Mouse (Mus musculus) kidney, adult 11 months (tissue): ENCODE results near the gene Kif19a.

Source experiments
- DNase-seq: peaks from one replicate; pipeline ENCODE4 v3.0.0; 2022

Kif19a gene

GRCm38 (mm10) chr11:114764820-114765818 is at the start of gene Kif19a:
Kif19a (plus strand) TSS chr11:114765388.
- peak; percentile 19 for DNase-seq

GRCm38 (mm10) chr11:114715531-114715930 is 49.7 kb upstream of the Kif19a start:
- DNase-seq = no peak

- DNase-seq = no peak
Observed at GRCm38 (mm10) chr11:114720535-114720934, 44.7 kb upstream of the Kif19a start.

GRCm38 (mm10) chr11:114722438-114722837 is 42.8 kb upstream of the Kif19a start:
- DNase-seq = no peak

GRCm38 (mm10) chr11:114723030-114723429 is 42.2 kb upstream of the Kif19a start:
- DNase-seq = no peak

DNA sequence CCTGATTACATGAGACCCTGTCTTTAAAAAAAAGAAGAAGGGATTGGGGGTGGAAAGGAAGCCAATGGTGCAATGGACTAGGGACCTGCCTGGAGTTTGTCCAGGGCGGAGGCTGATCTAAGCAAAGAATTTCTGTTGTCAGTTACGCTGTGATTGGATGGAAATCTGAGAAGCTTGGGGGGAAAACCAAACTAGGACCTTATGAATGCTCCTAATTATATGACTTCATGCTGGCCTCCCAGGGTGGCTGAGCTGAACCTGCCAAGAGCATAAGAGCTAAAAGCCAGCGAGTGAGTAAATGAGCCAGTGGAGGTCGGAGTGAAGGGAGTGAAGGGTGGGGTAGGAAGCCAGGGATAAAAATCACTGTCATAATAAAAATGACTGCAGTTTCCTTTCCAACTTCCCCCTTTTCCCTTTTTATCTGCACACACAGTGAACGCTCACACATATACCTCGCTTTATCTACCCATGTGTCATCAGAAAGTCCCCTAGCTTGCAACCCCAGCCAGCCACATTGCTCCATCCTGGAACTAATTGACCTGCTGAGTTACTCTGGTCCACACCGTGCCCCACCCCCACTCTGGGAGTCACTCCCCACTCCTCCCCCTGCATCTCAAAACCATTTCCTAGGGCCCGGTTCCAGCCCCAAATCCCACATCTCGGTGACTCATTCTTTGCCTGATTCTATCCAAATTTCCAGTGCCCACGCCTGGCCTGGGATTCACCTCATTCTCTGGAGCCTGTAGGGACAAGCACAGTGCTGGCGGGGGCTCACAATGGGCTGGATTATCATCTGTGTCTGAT is 40.2 kb upstream of the Kif19a start:
- DNase-seq = no peak

GRCm38 (mm10) chr11:114726965-114727825 is 38.0 kb upstream of the Kif19a start, which contains the start of gene Dnaic2:
Dnaic2 (plus strand) TSS chr11:114727408.
- peak; percentile 59 for DNase-seq

GRCm38 (mm10) chr11:114727826-114728186 is 37.4 kb upstream of the Kif19a start:
- no peak for DNase-seq

DNA sequence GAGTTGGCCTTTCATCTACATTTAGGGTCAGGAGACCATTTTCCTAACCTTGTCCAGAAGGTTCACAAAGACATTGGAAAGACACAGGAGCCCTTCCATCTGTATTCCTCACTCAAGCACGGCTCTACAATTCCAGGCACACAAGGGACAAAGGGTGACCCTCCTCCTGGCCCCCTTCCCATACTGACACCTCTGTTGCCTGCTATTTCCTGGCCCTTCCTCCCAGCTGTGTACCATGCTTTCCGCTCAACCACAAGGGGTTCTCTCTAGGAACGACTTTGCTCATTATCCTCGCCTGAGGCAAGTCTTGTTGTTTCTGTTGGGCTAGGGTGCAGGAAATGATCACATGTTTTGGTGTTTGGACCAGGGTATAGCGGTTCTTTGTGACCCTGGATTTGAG is 36.9 kb upstream of the Kif19a start:
- no peak for DNase-seq

DNA sequence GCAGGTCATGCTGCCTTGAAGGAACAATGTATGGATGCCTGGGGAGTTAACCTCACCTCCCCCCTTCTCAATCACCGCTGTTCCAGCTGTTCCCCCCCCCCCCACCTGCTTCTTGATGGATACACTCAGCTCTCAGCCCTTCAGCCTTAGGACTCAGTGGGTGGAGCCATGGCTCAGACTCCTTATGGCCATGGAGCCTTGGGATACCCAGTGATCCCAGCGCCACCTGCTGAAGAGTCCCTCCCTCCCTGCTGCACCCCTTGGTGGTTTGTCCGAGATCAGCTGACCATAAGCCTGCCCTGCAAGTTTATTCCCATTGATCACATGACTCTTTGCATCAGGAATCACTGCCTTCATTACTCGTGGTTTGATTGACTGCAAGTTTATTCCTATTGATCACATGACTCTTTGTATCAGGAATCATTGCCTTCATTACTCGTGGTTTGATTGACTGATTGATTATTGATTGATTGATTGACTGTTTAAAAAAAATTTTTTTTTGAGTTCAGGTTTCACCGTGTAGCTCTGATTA is 35.3 kb upstream of the Kif19a start:
- DNase-seq = no peak

GRCm38 (mm10) chr11:114731711-114732110 is 33.5 kb upstream of the Kif19a start:
- no peak for DNase-seq

DNA sequence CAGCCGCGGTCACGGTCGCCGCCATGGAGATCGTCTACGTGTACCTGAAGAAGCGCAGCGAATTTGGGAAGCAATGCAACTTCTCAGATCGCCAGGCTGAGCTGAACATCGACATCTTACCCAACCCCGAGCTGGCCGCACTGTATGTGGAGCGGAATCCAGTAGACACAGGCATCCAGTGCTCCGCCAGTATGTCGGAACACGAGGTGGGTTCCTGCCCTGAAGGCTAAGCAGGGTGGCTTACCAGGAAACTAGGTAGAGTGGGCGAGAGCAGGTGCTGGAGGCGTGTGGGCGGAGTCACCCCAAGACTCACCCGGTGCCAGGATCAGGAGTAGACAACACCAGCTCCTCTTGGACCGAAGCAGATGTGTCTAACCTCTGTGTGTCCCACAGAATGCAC is 32.3 kb upstream of the Kif19a start:
- no peak for DNase-seq

DNA sequence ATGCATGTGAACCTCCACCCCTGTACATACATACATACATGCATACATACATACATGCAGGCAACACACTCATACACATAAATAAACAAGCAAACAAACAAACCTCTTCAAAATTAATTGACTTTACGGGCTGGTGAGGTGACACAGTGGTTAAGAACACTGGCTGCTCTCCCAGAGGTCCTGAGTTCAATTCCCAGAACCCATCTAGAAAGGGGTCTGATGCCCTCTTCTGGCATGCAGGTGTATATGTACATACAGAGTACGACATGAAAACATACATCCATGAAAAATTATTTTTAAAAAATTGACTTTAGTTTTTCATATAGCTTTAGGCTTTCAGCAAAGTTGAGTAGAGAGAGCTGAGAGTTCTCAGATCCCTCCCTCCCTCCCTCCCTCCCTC is 29.1 kb upstream of the Kif19a start:
- no peak for DNase-seq

DNA sequence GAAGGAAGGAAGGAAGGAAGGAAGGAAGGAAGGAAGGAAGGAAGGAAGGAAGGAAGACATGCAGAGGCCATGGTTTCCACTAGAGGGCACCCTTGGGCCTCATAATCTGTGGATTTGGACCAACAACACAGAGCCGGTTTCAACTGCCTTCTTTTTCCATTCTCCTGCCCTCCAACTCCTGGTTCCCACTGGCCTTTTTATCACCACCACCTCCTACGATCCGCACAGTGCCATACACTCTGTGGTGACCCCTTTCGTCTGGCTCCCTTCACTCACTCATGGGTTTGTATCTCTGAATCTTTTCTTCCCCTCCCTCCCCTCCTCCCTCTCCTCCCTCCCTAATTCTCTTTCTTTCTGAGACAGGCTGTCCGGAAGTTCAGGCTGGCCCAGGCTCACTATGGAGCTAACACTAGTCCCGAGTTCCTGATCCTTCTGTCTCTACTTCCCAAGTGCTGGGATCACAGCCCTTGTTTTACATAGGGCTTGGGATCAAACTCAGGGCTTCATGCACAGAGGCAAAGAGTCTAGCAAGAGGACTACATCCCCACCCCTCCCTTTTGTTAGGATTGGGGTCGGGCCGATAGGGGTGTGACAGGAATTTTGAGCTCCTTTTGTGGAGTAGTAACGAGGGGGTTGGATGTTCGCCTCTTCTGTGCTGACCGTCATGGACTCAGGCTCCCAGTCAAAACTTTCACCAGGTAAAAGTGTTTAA is 28.1 kb upstream of the Kif19a start:
- DNase-seq = peak; percentile 38

DNA sequence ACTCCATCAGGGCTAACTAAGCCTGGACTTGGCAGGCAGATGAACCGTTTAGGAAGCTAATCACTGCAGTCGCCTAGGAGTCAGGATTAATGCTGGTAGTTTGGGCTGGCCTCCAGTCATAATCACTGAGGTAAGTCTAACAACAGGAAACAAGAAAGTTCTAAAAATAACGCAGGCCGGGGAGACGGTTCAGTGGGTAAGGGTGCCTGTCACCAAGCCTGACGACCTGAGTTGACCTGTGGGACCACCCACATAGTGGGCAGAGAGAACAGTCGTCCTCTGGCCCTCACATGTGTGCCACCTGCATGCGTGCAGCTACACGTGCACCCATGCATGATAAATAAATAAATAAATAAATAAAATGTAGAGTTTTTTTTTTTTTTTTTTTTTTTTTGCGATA is 24.6 kb upstream of the Kif19a start:
- peak; percentile 44 for DNase-seq

DNA sequence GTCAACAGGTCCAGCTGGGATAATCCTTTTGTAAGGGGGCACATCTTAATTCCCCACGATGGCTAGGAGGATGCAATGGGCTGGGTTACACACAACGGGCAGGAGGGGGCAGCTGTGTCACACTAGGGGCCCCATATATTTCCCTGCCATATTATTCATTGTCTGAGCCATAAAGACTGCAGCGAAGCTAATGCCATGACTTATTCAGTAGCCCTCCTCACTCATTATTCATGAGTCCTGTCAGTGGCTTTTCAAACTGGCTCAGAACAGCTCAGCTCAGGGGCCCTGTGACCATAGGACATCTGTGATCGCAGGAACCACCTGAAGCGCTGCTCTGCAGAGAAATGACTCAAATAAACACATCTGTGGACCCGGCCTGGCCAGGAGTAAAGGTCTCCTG is 23.7 kb upstream of the Kif19a start:
- DNase-seq = no peak

DNA sequence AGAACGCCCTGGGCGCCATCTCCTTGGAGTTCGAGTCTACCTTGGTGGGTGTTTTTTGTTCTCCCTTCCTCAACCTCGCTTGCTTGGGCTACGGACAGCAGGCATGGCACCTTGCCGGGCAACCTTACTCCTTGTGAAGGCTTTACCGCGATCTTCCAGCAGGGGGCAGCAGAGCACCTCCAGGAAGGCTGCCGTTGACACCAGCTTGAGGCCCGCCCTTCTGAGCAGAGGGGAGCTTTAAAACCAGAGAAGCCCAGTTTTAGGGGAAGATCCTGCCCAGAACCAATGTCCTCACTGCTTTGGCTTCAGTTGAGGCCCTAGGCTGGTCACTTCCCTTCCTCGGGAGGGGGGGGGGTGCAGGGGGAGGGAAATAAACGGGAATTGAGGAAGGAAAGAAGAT is 20.1 kb upstream of the Kif19a start:
- peak; percentile 71 for DNase-seq

GRCm38 (mm10) chr11:114747564-114748138 is 17.5 kb upstream of the Kif19a start:
- no peak for DNase-seq

DNA sequence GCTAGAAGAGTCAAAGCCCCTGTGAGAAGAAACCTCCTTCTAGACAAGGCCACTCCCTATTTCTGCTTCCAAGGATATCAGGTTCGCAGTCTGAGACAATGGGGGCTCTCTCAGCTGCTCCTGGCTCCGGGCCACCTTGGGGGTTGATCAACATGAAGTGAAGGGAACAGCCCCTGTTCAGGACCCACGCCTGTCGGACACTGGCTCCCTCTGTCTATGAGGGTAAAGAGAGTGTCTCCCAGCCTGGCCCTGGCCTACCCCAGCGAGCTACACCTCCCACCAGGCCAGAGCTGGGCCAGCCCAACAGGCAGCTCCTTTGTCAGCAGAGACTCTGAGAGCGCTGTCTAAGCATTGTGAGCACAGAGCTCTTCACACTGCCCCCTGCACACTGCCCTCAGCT is 4.7 kb downstream of the Kif19a start:
- DNase-seq = no peak

DNA sequence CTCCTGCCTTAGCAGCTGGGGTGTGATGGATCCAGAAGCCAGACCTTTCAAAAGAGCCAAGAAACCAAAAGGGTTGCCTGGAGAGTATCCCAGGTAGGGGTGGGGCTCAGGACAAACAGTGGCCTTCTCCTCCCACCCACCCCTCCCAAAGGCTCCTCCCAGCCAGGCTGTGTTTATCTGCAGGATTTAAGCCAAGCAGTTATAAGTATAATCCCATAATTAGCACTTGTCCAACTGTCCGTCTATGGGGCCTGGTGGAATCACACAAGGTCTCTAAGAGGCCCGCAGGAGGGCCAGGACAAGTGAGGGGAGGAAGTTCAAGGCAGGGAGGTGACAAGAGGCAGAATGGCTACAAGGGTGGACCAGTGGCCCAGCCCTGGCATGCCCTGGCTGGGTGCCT is 6.7 kb downstream of the Kif19a start:
- no peak for DNase-seq

DNA sequence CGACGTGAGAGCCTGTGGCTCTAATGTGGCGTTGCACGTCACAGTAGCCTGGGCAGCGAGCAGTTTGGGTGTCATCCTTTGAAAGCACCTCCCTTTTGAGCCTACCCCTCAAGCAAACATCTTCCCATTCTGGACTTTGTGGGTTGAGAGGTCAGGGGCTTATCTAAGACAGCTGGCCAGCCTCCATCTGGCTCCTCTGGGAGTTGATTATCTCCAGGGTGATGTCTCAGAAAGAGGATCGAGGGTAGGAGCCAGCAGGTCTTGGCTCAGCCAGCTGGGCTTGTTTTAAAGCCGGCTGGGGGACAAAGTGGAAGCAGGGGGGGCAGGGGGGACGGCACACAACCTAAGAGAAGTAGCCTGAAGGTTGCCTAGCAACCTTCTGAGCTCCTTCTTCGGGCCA is 14.9 kb downstream of the Kif19a start:
- peak; percentile 19 for DNase-seq
